Mouse (Mus musculus): Measurements from ENCODE around the gene Zfp768.
"Not testable (repeated sequence)": the region's sequence is repeated elsewhere in the genome, so short reads cannot be mapped to it uniquely, and the experiment has no call there.

Zfp768 gene

DNA sequence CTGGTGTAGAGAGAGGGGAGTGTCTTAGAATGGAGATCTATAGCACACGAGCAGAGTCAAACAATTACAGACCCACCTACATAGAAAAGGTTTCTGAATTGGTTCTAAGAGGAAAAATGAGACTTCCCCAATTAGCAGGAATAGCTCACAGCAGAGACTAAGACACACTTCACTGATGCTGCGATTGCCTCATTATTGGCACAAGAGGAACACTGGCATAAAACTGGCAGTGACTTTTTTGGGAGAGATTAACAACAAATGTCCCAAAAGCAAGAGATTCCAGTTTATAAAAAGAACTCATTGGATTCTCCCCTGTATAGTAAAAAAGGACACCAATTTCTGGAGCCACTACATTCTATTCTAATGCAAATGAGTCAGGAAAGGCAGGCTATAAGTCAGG, 12.5 kb upstream of the Zfp768 start:
- no peak for DNase-seq (ENCODE audit: low spot score in 2 of 2)

DNA sequence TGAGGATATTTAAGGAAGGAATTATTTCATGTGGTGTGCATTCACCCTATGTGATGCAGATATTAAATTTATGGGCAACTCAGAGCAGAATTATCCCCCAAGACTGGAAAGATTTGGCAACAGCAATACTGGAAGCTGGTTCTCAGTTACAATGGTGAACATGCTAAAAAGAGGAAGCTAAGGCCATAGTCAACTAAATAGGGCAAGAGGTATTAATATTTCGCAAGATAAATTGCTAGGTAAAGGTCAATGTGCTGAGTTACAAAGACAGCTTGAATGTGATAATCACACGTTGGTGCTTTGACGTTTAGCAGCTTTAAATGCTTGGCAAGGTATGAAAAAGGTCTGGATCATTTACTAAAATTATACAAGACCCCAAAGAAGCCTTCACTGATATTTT, 10.4 kb upstream of the Zfp768 start:
- no peak for DNase-seq (ENCODE audit: low spot score in 2 of 2)

DNA sequence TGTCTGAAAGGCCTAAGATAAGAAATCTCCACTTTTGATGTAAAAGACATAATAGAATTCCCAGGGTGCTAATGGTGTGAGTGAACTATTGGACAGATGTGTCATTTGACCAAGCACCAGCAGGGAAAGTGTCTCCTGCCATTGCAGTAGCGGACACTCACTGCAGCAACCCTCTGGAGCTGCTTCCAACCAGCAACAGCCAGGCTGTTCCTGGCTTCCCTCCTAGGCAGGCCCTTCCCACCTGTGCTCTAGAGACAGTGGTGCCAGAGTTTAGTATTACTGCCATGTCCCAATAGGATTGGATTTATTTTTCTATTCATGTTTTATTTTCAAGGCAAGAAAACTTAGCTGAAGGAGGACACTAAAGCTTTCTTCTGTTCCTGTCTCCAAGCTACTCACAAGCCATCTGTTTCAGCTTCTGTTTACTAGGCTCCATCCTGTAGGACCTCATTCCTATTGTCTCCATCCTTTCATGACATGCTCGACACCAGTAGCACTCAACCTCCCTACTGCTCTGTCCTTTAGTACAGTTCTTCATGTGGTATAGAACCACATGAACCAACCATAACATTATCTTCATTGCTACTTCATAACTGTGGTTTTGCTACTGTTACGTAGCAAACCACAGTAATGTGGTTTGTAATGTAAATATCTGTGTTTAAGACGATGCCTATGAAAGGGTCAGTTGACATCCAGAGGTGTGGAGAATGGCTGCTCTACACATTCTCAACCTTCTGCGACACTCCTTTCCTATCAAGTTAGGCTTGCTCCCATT, 6.0 kb upstream of the Zfp768 start:
- DNase-seq (ENCODE audit: low spot score in 2 of 2), result no peak

- DNase-seq (ENCODE audit: low spot score in 2 of 2), result no peak
Observed at GRCm38 (mm10) chr7:127346676-127347075, 1.3 kb upstream of the Zfp768 start.

GRCm38 (mm10) chr7:127345092-127345491, 297 bp downstream of the Zfp768 start:
- DNase-seq (ENCODE audit: low spot score in 2 of 2), result no peak

GRCm38 (mm10) chr7:127344371-127344770, 1.0 kb downstream of the Zfp768 start:
- no peak for DNase-seq (ENCODE audit: low spot score in 2 of 2)

DNA sequence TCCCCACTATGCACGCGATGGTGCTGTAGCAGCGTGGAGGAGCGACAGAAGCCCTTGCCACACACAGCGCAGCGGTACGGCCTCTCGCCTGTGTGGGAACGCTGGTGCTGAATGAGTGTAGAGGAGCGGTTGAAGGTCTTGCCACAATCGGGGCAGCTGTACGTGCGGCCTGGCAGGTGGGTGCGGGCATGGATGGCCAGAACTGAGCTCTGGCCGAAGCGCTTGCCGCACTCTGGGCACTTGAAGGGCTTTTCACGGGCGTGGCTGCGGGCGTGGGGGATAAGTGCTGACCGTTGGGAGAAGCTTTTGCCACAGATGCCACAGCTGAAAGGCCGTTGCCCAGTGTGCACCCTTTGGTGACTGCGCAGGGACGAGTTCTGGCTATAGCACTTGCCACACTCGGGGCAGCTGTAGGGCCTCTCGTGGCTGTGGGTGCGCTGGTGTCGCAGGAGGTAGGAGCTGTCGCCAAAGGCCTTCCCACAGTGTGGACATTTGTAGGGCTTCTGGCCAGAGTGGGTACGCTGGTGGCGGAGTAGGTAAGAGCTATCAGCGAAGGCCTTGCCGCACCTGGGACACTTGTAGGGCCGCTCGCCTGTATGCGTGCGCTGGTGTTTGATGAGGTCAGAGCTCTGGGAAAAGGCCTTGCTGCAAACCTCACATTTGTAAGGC, 1.9 kb downstream of the Zfp768 start:
- no peak for DNase-seq (ENCODE audit: low spot score in 2 of 2)

DNA sequence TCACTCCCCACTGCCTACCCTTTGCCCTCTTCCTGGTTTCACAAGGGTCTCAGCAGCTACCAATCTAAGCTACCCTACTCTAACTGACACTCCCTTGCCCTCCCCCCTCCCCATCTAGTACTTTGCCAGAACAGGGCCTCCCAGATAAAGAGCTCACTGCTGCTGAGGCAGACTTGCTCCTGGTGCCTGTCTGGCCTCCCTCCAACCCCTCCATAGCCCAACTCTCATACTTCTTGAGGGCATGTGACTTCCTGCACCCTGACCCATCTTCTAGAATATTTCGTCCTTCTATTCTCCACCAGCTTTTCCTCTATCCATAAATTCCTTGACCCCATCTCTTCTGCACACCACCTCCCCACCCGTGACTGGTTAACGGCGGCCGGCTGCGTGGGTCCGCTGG, 2.5 kb downstream of the Zfp768 start:
- DNase-seq (ENCODE audit: low spot score in 2 of 2), result no peak

- DNase-seq (ENCODE audit: low spot score in 2 of 2), result peak; percentile 29 to 52
Observed at GRCm38 (mm10) chr7:127342332-127342731, 3.1 kb downstream of the Zfp768 start.

DNA sequence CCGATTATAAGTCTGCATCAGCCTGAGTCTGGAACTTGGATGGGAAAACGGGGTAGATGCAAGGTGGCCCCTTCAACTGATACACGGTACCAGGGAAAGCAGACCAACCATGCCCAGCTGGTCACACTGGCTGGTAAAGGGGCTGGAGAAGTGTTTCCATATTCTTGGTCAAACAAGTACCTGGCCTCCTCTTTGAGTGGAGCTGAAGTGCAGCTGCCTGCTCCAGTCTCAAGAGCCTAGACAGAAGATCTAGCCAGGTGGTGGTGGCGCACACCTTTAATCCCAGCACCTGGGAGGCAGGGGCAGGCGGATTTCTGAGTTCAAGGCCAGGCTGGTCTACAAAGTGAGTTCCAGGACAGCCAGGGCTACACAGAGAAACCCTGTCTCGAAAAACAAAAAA, 3.5 kb downstream of the Zfp768 start:
- DNase-seq (ENCODE audit: low spot score in 2 of 2), result not testable (repeated sequence)

GRCm38 (mm10) chr7:127341356-127341755, 4.0 kb downstream of the Zfp768 start:
- no peak for DNase-seq (ENCODE audit: low spot score in 2 of 2)

- no peak for DNase-seq (ENCODE audit: low spot score in 2 of 2)
Observed at GRCm38 (mm10) chr7:127337636-127338035, 7.8 kb downstream of the Zfp768 start.

- no peak for DNase-seq (ENCODE audit: low spot score in 2 of 2)
Observed at GRCm38 (mm10) chr7:127335604-127336003, 9.8 kb downstream of the Zfp768 start.

DNA sequence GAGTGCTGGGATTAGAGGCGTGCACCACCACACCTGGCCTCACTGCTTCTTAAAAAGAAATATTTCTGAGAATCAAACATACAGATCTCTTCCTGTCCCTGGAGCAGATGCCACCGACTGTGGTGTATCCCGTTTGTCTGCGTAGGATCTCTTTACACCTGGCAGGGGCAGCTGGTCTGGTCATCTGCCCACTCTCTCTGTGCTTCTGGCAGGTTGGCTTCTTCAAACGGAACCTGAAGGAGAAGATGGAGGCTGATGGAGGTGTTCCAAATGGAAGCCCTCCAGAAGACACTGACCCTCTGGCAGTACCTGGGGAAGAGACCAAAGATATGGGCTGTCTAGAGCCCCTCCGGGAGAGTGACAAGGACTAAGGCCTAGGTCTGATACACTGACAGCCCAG, 12.1 kb downstream of the Zfp768 start:
- no peak for DNase-seq (ENCODE audit: low spot score in 2 of 2)

GRCm38 (mm10) chr7:127326685-127327084, 18.7 kb downstream of the Zfp768 start:
- no peak for DNase-seq (ENCODE audit: low spot score in 2 of 2)

DNA sequence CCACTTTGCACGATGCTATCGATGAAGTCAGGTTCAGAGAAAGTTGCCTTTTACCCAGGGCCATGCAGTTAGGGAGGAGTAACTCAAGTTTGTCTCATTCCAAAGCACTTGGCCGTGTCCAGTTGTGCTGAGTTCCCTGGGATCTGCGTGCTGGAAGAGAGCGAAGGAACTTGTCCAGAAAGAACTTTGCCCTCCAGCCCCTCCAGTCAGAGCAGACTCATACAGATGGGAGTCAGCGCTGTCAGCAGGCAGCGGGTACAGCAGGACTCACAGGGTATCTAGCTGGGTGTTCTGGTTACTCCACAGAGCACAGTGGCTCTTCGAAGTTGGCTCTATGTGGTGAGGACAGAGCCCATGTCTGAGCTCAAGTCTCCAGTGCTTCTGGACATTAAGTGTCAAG, 19.8 kb downstream of the Zfp768 start:
- DNase-seq (ENCODE audit: low spot score in 2 of 2), result no peak

- DNase-seq (ENCODE audit: low spot score in 2 of 2), result no peak
Observed at GRCm38 (mm10) chr7:127324944-127325343, 20.4 kb downstream of the Zfp768 start.

- no peak for DNase-seq (ENCODE audit: low spot score in 2 of 2)
Observed at GRCm38 (mm10) chr7:127322085-127322484, 23.3 kb downstream of the Zfp768 start.

- no peak for DNase-seq (ENCODE audit: low spot score in 2 of 2)
Observed at GRCm38 (mm10) chr7:127321106-127321505, 24.3 kb downstream of the Zfp768 start.

DNA sequence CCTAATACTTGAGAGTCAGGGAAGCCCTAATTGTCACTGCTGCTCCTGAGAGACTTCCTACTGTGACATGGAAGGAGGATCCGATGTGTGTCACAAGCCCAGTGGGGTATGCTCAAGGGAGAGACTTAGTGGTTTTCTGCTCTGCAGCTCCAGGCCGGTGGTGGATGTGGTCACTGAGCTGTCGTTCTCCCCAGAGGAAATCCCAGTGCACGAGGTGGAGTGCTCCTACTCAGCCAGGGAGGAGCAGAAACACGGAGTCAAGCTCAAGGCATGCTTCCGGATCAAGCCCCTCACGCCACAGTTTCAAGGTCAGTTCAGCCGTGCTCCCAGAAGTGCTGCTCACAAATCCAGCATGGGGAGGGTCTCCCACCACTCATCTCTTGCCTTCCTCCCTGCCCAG, 31.5 kb downstream of the Zfp768 start:
- no peak for DNase-seq (ENCODE audit: low spot score in 2 of 2)

GRCm38 (mm10) chr7:127309951-127310350, 35.4 kb downstream of the Zfp768 start:
- no peak for DNase-seq (ENCODE audit: low spot score in 2 of 2)

- DNase-seq (ENCODE audit: low spot score in 2 of 2), result peak in 1 of 2 experiments; percentile 69
Observed at GRCm38 (mm10) chr7:127308887-127309286, 36.5 kb downstream of the Zfp768 start.

DNA sequence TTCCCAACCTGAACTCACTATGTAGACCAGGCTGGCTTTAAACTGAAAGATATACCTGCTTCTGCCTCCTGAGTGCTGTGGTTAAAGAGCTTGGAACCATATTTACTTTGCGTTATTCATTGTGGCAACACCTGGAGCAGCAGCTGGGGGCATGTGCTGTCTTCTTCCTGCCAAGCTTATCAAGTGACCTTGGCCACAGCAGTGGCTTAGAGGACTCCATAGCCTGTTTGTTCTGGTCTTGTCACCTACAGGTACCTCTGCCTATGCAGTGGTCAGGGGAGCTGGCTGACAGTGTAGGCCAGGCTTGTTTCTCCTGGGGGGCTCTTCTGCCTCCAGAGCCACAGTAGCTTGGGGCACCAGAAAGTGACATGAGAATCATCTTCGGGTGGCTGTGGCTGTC, 37.0 kb downstream of the Zfp768 start:
- DNase-seq (ENCODE audit: low spot score in 2 of 2), result peak; percentile 21 to 23

All from thymus, postnatal 10 days (tissue).